Mouse (Mus musculus) kidney, adult 11 months (tissue): ENCODE measurements around the gene R3hdml.

Source experiments
- DNase-seq: peaks from one replicate; pipeline ENCODE4 v3.0.0; 2022

R3hdml gene

GRCm38 (mm10) chr2:163480191-163480825, 11.8 kb upstream of the R3hdml start:
- DNase-seq: peak; percentile 26

GRCm38 (mm10) chr2:163481539-163482029, 10.5 kb upstream of the R3hdml start:
- peak; percentile 46 for DNase-seq

GRCm38 (mm10) chr2:163487360-163487759, 4.8 kb upstream of the R3hdml start:
- no peak for DNase-seq

- DNase-seq: no peak
These were observed 2.3 kb upstream of the R3hdml start for GRCm38 (mm10) chr2:163489725-163490291.

- no peak for DNase-seq
These were observed 1.5 kb upstream of the R3hdml start for GRCm38 (mm10) chr2:163490656-163491055.

- DNase-seq: no peak
These were observed 767 bp upstream of the R3hdml start for GRCm38 (mm10) chr2:163491351-163491750.

GRCm38 (mm10) chr2:163493031-163493430, 913 bp downstream of the R3hdml start:
- no peak for DNase-seq

GRCm38 (mm10) chr2:163493976-163494375, 1.9 kb downstream of the R3hdml start:
- no peak for DNase-seq

- DNase-seq: no peak
These were observed 2.3 kb downstream of the R3hdml start for GRCm38 (mm10) chr2:163494456-163494855.

GRCm38 (mm10) chr2:163502219-163502618, 10.1 kb downstream of the R3hdml start:
- DNase-seq: no peak

- no peak for DNase-seq
These were observed 11.1 kb downstream of the R3hdml start for GRCm38 (mm10) chr2:163503191-163503590.

- no peak for DNase-seq
These were observed 14.3 kb downstream of the R3hdml start, which contains the start of gene Hnf4a for GRCm38 (mm10) chr2:163506300-163507004. Gene Hnf4a (plus strand): TSS chr2:163506808.

- DNase-seq: no peak
These were observed 33.7 kb downstream of the R3hdml start for GRCm38 (mm10) chr2:163525761-163526243.

GRCm38 (mm10) chr2:163527497-163527896, 35.4 kb downstream of the R3hdml start:
- DNase-seq: no peak

GRCm38 (mm10) chr2:163530418-163530817, 38.3 kb downstream of the R3hdml start:
- DNase-seq: no peak

GRCm38 (mm10) chr2:163531917-163532316, 39.8 kb downstream of the R3hdml start:
- peak; percentile 68 for DNase-seq

GRCm38 (mm10) chr2:163533226-163533625, 41.1 kb downstream of the R3hdml start:
- DNase-seq: no peak

GRCm38 (mm10) chr2:163534958-163535524, 42.9 kb downstream of the R3hdml start:
- DNase-seq: peak; percentile 94

- peak; percentile 57 for DNase-seq
These were observed 45.3 kb downstream of the R3hdml start for GRCm38 (mm10) chr2:163537443-163537842.

- DNase-seq: no peak
These were observed 46.3 kb downstream of the R3hdml start for GRCm38 (mm10) chr2:163538410-163538809.

GRCm38 (mm10) chr2:163539321-163540040, 47.4 kb downstream of the R3hdml start:
- DNase-seq: no peak

- DNase-seq: peak; percentile 93
These were observed 48.4 kb downstream of the R3hdml start for GRCm38 (mm10) chr2:163540231-163541117.
